Mouse (Mus musculus): ENCODE measurements around the gene Slc29a3. TPM values are rescaled to one million over a fixed set of nuclear protein-coding genes. Genes with fewer than 3 reads are reported as not detected.

Gene Slc29a3
- polyA plus RNA-seq, 1 experiment: 43.5 TPM

DNA sequence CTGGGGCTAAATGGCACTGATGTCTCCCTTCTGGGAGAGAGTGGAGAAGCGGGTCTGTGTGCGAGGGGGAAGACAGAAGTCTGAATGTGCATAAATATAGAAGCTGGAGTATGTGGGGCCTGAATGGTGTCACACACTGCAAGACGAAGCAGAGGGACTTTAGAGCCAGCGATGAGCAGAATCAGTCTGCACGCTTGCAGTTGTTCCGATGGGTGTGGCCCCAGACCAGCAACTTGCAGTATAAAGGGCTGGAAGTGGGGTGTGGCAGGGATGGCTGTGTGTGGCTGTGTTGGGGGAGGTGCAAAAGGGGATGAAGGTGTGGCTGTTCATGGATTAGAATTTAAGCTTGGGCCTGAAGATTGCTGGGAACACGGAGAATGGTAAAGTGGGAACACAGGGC, 16.0 kb upstream of the Slc29a3 start:
- 96% methylated on average over 7 of the region's 7 CpGs for WGBS
- no peak for DNase-seq
- Histone ChIP-seq H3K4me1 (ENCODE audit: control insufficient read depth, insufficient read depth, low read length) (no peaks in the 10 kb centered on the region), H3K27ac (ENCODE audit: insufficient read depth, low read depth, low read length) (no peak overlapping the region), H3K27me3 (replicated peaks; ENCODE audit: control insufficient read depth, insufficient read depth, low read length) (no peaks in the 10 kb centered on the region), H3K36me3 (ENCODE audit: control insufficient read depth, insufficient read depth, low read length) (no peaks in the 10 kb centered on the region), H3K4me3 (ENCODE audit: insufficient read depth, low read depth, low read length) (no peak overlapping the region)
- TF ChIP-seq CTCF (conservative IDR thresholded peaks at IDR 0.05; ENCODE audit: insufficient read depth, insufficient read length, low read depth, low read length) (no peak), POLR2A (IDR thresholded peaks at IDR 0.05; ENCODE audit: low read depth, low read length) (no peak)

- WGBS: 67% methylated on average over 7 of the region's 7 CpGs
- H3K4me3 ChIP-seq (ENCODE audit: insufficient read depth, low read depth, low read length): no peak overlapping the region
- H3K36me3 ChIP-seq (ENCODE audit: control insufficient read depth, insufficient read depth, low read length): no peaks in the 10 kb centered on the region
- H3K27ac ChIP-seq (ENCODE audit: insufficient read depth, low read depth, low read length): no peak overlapping the region
- H3K4me1 ChIP-seq (ENCODE audit: control insufficient read depth, insufficient read depth, low read length): no peaks in the 10 kb centered on the region
- H3K27me3 ChIP-seq (replicated peaks; ENCODE audit: control insufficient read depth, insufficient read depth, low read length): no peaks in the 10 kb centered on the region
- TF ChIP-seq CTCF (conservative IDR thresholded peaks at IDR 0.05; ENCODE audit: insufficient read depth, insufficient read length, low read depth, low read length) (no peak), POLR2A (IDR thresholded peaks at IDR 0.05; ENCODE audit: low read depth, low read length) (no peak)
- no peak for DNase-seq
These were observed 14.8 kb upstream of the Slc29a3 start for GRCm38 (mm10) chr10:60767400-60767799.

DNA sequence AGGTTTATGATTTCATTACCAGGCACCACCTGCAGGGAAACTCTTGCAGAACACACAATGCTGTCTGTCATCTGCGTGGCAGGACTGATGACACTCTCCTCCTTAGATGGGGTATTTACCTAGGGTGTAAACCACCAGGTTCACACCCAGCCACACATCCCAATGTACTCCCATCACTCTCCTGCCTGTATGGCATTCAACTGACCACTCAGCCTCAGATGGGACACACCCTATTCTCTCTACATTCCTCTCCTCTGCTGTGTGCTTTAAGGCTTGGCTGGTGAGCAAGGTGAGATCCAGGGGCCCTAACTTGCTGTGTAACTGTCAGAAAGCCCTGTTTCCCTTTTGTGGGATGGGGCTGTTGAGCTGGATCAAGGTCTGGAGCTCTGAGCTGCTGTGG, 9.5 kb upstream of the Slc29a3 start:
- Histone ChIP-seq H3K27ac (ENCODE audit: insufficient read depth, low read depth, low read length) (no peak overlapping the region), H3K4me1 (ENCODE audit: control insufficient read depth, insufficient read depth, low read length) (no peaks in the 10 kb centered on the region), H3K27me3 (replicated peaks; ENCODE audit: control insufficient read depth, insufficient read depth, low read length) (no peaks in the 10 kb centered on the region), H3K4me3 (ENCODE audit: insufficient read depth, low read depth, low read length) (no peak overlapping the region), H3K36me3 (ENCODE audit: control insufficient read depth, insufficient read depth, low read length) (no peaks in the 10 kb centered on the region)
- TF ChIP-seq CTCF (conservative IDR thresholded peaks at IDR 0.05; ENCODE audit: insufficient read depth, insufficient read length, low read depth, low read length) (no peak), POLR2A (IDR thresholded peaks at IDR 0.05; ENCODE audit: low read depth, low read length) (no peak)
- no peak for DNase-seq
- WGBS: 94% methylated on average over 1 of the region's 1 CpGs

DNA sequence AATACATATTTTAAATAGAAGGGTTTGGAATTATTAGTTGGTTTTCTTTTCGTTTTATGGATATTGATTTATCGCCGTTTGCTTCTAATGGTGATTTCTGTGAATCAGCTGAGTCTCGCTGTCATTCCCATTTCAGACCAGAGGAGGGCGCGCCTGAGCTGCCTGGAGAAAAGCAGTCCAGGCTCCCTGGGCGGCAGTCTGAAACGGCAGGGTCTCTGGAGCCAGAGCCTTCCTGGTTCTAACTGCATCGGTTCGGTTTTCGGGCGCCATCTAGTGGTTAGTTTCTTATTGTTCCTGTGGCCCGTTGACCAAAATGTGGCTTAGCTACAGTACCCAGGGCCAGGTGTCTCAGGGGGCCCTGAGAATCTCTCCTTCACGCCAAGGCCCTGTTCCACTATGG, 7.8 kb upstream of the Slc29a3 start:
- TF ChIP-seq CTCF (conservative IDR thresholded peaks at IDR 0.05; ENCODE audit: insufficient read depth, insufficient read length, low read depth, low read length) (peak; percentile 93), POLR2A (IDR thresholded peaks at IDR 0.05; ENCODE audit: low read depth, low read length) (no peak)
- H3K27ac ChIP-seq (ENCODE audit: insufficient read depth, low read depth, low read length): no peak overlapping the region
- no peak overlapping the region for H3K4me3 ChIP-seq (ENCODE audit: insufficient read depth, low read depth, low read length)
- 4% methylated on average over 14 of the region's 14 CpGs for WGBS
- DNase-seq: peak; percentile 97
- no peaks in the 10 kb centered on the region for H3K27me3 ChIP-seq (replicated peaks; ENCODE audit: control insufficient read depth, insufficient read depth, low read length)
- no peaks in the 10 kb centered on the region for H3K4me1 ChIP-seq (ENCODE audit: control insufficient read depth, insufficient read depth, low read length)
- no peaks in the 10 kb centered on the region for H3K36me3 ChIP-seq (ENCODE audit: control insufficient read depth, insufficient read depth, low read length)

- H3K27ac ChIP-seq (ENCODE audit: insufficient read depth, low read depth, low read length): no peak overlapping the region
- peak; percentile 86 for DNase-seq
- 2% methylated on average over 7 of the region's 7 CpGs for WGBS
- H3K36me3 ChIP-seq (ENCODE audit: control insufficient read depth, insufficient read depth, low read length): no peaks in the 10 kb centered on the region
- no peak overlapping the region for H3K4me3 ChIP-seq (ENCODE audit: insufficient read depth, low read depth, low read length)
- TF ChIP-seq CTCF (conservative IDR thresholded peaks at IDR 0.05; ENCODE audit: insufficient read depth, insufficient read length, low read depth, low read length): peak; percentile 82
- no peak for TF ChIP-seq POLR2A (IDR thresholded peaks at IDR 0.05; ENCODE audit: low read depth, low read length)
- H3K27me3 ChIP-seq (replicated peaks; ENCODE audit: control insufficient read depth, insufficient read depth, low read length): no peaks in the 10 kb centered on the region
- peaks cover 12% of the 10 kb centered on the region for H3K4me1 ChIP-seq (ENCODE audit: control insufficient read depth, insufficient read depth, low read length)
These were observed 4.4 kb upstream of the Slc29a3 start for GRCm38 (mm10) chr10:60756992-60757391.

DNA sequence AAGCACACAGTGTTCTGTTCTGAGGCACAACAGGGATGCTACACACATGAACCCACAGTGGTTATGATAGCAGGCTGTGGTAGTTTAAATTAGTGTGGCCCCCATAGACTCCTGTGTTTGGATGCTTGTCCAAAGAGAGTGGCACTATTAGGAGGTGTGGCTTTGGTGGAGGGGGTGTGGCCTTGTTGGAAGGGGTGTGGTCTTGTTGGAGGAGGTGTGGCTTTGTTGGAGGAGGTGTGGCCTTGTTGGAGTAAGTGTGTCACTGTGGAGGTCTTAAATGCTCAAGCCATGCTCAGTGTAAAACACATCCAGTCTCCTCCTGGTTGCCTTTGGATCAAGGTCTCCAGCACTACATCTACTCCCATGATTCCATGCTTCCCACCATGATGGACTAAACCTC, 3.6 kb upstream of the Slc29a3 start:
- Histone ChIP-seq H3K36me3 (ENCODE audit: control insufficient read depth, insufficient read depth, low read length) (no peaks in the 10 kb centered on the region), H3K27ac (ENCODE audit: insufficient read depth, low read depth, low read length) (no peak overlapping the region), H3K27me3 (replicated peaks; ENCODE audit: control insufficient read depth, insufficient read depth, low read length) (no peaks in the 10 kb centered on the region), H3K4me3 (ENCODE audit: insufficient read depth, low read depth, low read length) (no peak overlapping the region), H3K4me1 (ENCODE audit: control insufficient read depth, insufficient read depth, low read length) (peaks cover 12% of the 10 kb centered on the region)
- DNase-seq: no peak
- no peak for TF ChIP-seq CTCF (conservative IDR thresholded peaks at IDR 0.05; ENCODE audit: insufficient read depth, insufficient read length, low read depth, low read length)
- no peak for TF ChIP-seq POLR2A (IDR thresholded peaks at IDR 0.05; ENCODE audit: low read depth, low read length)

DNA sequence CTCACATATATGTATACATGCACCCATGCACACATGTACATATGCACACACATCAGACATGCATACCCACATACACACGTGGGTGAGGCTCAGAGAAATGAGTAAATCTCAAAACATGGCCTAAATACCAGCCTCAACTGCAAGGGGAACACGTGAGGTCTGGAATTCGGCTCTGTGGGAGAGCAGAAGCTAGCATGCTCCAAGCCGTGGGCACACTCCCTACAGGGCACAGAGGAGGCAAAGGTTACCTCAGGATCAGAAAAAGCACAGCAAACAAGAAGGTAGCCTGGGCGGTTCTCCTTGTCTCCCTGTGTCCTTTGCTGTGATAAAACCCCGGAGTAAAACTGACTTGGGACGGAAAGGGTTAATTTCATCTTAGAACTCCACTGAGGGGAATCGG, 1.3 kb upstream of the Slc29a3 start:
- peaks cover 17% of the 10 kb centered on the region for H3K4me1 ChIP-seq (ENCODE audit: control insufficient read depth, insufficient read depth, low read length)
- no peaks in the 10 kb centered on the region for H3K36me3 ChIP-seq (ENCODE audit: control insufficient read depth, insufficient read depth, low read length)
- no peaks in the 10 kb centered on the region for H3K27me3 ChIP-seq (replicated peaks; ENCODE audit: control insufficient read depth, insufficient read depth, low read length)
- peak; percentile 90 for DNase-seq
- WGBS: 62% methylated on average over 8 of the region's 8 CpGs
- peak overlapping the region; percentile 68 for H3K27ac ChIP-seq (ENCODE audit: insufficient read depth, low read depth, low read length)
- no peak for TF ChIP-seq POLR2A (IDR thresholded peaks at IDR 0.05; ENCODE audit: low read depth, low read length)
- no peak for TF ChIP-seq CTCF (conservative IDR thresholded peaks at IDR 0.05; ENCODE audit: insufficient read depth, insufficient read length, low read depth, low read length)
- H3K4me3 ChIP-seq (ENCODE audit: insufficient read depth, low read depth, low read length): no peak overlapping the region

DNA sequence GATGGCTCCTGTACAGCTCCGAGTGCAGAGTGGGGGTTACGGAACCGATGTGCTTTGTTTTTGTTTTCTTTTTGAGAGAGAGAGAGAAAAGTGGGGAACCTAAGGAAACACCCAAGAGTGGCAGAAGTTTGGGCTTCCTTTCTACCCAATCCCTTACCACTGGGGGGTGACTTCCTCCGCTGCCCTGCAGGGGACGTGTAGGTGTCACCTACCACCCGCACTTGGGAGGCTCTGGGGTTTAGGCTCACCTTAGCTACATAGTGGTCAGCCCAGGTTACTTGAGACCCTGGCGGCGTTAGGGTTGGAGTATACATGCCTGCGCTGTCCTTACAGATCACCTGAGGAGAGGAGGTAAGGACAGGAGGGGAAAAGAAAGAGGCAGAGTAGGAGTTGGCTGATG, 667 bp upstream of the Slc29a3 start:
- H3K4me1 ChIP-seq (ENCODE audit: control insufficient read depth, insufficient read depth, low read length): peaks cover 20% of the 10 kb centered on the region
- no peaks in the 10 kb centered on the region for H3K27me3 ChIP-seq (replicated peaks; ENCODE audit: control insufficient read depth, insufficient read depth, low read length)
- DNase-seq: peak; percentile 37
- TF ChIP-seq CTCF (conservative IDR thresholded peaks at IDR 0.05; ENCODE audit: insufficient read depth, insufficient read length, low read depth, low read length): no peak
- no peak for TF ChIP-seq POLR2A (IDR thresholded peaks at IDR 0.05; ENCODE audit: low read depth, low read length)
- no peak overlapping the region for H3K4me3 ChIP-seq (ENCODE audit: insufficient read depth, low read depth, low read length)
- peak overlapping the region; percentile 68 for H3K27ac ChIP-seq (ENCODE audit: insufficient read depth, low read depth, low read length)
- 68% methylated on average over 9 of the region's 9 CpGs for WGBS
- no peaks in the 10 kb centered on the region for H3K36me3 ChIP-seq (ENCODE audit: control insufficient read depth, insufficient read depth, low read length)
